Mouse (Mus musculus) myocyte (in vitro differentiated cells): ENCODE results near the gene Gnptg.

Source experiments
- CEBPB ChIP-seq: IDR thresholded peaks from 2 replicates; pipeline ENCODE4 v1.6.1; 2011; ENCODE audit warnings: mild to moderate bottlenecking, moderate library complexity; ENCODE audit not compliant: poor library complexity, insufficient read depth, severe bottlenecking
- E2F4 ChIP-seq: IDR thresholded peaks from one replicate; pipeline ENCODE4 v1.6.1; 2011; ENCODE audit warnings: mild to moderate bottlenecking, control low read depth, moderate library complexity; ENCODE audit not compliant: insufficient read depth
- MAX ChIP-seq: IDR thresholded peaks from one replicate; pipeline ENCODE4 v1.6.1; 2011; ENCODE audit warnings: low read depth, mild to moderate bottlenecking, control low read depth
- MYOG ChIP-seq, 3 experiments: IDR thresholded peaks; one replicate each; pipeline ENCODE4 v1.6.1; 2011; ENCODE audit warnings: control low read depth in 2 of 3, low read depth in 2 of 3, mild to moderate bottlenecking in 2 of 3; ENCODE audit not compliant: insufficient read length in 2 of 3, control insufficient read depth in 1 of 3, insufficient read depth in 1 of 3
- POLR2A ChIP-seq: IDR thresholded peaks from one replicate; pipeline ENCODE4 v1.6.1; 2011; ENCODE audit warnings: low read depth, mild to moderate bottlenecking, control low read depth, moderate library complexity; ENCODE audit not compliant: insufficient read length
- POLR2AphosphoS2 ChIP-seq: IDR thresholded peaks from one replicate; pipeline ENCODE4 v1.6.1; 2011; ENCODE audit warnings: low read depth, control low read depth; ENCODE audit not compliant: insufficient read length
- TCF12 ChIP-seq: IDR thresholded peaks from one replicate; pipeline ENCODE4 v1.6.1; 2011; ENCODE audit warnings: mild to moderate bottlenecking, control low read depth; ENCODE audit not compliant: poor library complexity, insufficient read depth, severe bottlenecking
- USF1 ChIP-seq: IDR thresholded peaks from one replicate; pipeline ENCODE4 v1.6.1; 2011; ENCODE audit warnings: low read depth, mild to moderate bottlenecking, control low read depth, moderate library complexity

DNA sequence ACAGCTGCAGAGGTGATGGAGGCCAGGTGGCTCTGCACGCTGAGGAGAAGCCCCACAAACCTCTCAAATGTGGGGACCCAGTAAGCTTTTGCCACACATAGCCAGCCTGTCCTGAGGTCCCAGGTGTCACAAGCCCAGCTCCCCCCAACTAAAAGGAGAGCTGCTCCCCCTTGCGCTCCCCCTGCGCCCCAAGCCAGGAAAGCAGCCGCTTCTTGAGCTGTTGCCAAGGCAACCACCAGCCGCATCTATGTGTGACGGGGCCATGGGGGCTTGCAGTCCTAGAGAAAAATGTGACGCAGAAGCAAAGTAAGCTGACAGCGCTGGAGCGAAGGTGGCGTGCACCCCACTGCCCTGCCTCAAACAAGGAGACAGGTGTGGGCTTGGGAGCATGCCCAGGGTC is 13.8 kb upstream of the Gnptg start:
- TF ChIP-seq MAX: no peak
- no peak for TF ChIP-seq E2F4
- TF ChIP-seq CEBPB: no peak
- TF ChIP-seq POLR2A: no peak
- no peak for TF ChIP-seq POLR2AphosphoS2
- TF ChIP-seq MYOG (IDR thresholded peaks at IDR 0.05; ENCODE audit: control insufficient read depth in 1 of 3, insufficient read depth in 1 of 3, insufficient read length in 2 of 3, low read depth in 2 of 3): no peak
- no peak for TF ChIP-seq USF1
- no peak for TF ChIP-seq TCF12
